Mouse (Mus musculus) lung, adult 2 months (tissue): ENCODE measurements around the gene Ctnna3.

Experiments
- CTCF ChIP-seq: fragments of 200-500 bp; IDR thresholded peaks from 2 replicates; pipeline ENCODE4 v1.5.1; 2011; ENCODE audit warnings: mild to moderate bottlenecking, low read length, control low read depth; ENCODE audit not compliant: insufficient read depth
- POLR2A ChIP-seq: fragments of 200-500 bp; IDR thresholded peaks from 2 replicates; pipeline ENCODE4 v1.6.1; 2011; ENCODE audit warnings: low read depth, mild to moderate bottlenecking, control low read depth, low read length, borderline replicate concordance; ENCODE audit errors: extremely low read depth

GRCm38 (mm10) chr10:64870888-64871287 lies 1441.0 kb downstream of the Ctnna3 start:
- TF ChIP-seq POLR2A, result no peak
- TF ChIP-seq CTCF, result no peak
